Comparison of ENCODE assay signal across 9 mouse cellular contexts in the genomic region with DNA sequence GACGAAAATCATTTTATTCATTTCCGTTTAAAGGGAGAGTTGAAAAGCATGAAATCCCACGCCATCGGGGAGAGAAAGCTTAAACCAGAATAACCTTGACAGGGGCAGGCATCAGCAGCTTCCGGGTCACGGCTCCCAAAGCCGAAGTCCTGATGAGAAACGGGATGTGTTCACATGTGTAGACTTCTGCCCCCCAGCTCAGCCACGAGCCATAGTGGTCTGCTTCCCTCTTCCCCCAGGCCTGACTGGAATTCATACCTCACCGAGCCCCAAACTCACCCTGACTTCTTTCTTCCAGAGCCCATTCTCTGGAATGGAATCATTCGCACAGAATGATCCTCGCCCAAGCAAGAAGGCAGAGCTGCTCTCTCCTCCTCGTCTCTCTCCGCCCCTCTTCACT.
DNase-seq lines count a peak whose midpoint lies in the region; ATAC-seq lines count a peak whose summit lies in the region.
"Had no signal": no experiment of that assay in that cellular context is flagged by ENCODE, and none has a peak within 500 bp of the region (broad histone marks: within the 10 kb centered on the region; RNA-seq: fewer than 3 reads in every experiment).

No protein-coding gene starts in this region.

- ATAC-seq in hindbrain, embryonic 11.5 days (ENCODE audit: low FRiP score): no peak
- no peak for ATAC-seq in liver, embryonic 15.5 days (ENCODE audit: insufficient read depth)

- H3K9ac ChIP-seq in hindbrain, embryonic 11.5 days (ENCODE audit: low read depth, low read length): no peak overlapping the region; the same call in 1 of the 2 replicates
- no peak overlapping the region for H3K9ac ChIP-seq in liver, embryonic 15.5 days

- H3K4me3 ChIP-seq in heart, embryonic 10.5 days: peak overlapping the region; percentile 49
- H3K4me3 ChIP-seq in embryonic facial prominence, embryonic 10.5 days: peak overlapping the region; percentile 51
- peak overlapping the region; percentile 9 for H3K4me3 ChIP-seq in hindbrain, embryonic 11.5 days (ENCODE audit: low read depth, low read length)
- no peak overlapping the region for H3K4me3 ChIP-seq in liver, embryonic 15.5 days (replicated peaks)

- intact Hi-C loops in left cerebral cortex, postnatal 36 days (cut with DNase I): loop anchor here (10.0 kb wide), 3 partner anchors 215 to 785 kb away; no protein-coding TSS in a partner anchor

- H3K27ac ChIP-seq in heart, embryonic 10.5 days: no peak overlapping the region
- H3K27ac ChIP-seq in embryonic facial prominence, embryonic 10.5 days (replicated peaks): no peak overlapping the region
- H3K27ac ChIP-seq in hindbrain, embryonic 11.5 days (ENCODE audit: low read depth, low read length): no peak overlapping the region
- H3K27ac ChIP-seq in liver, embryonic 15.5 days (replicated peaks): no peak overlapping the region

- peak; percentile 71 for DNase-seq in heart, embryonic 10.5 days (ENCODE audit: low spot score)
- no peak for DNase-seq in heart, adult 8-10 months (ENCODE audit: low spot score)
- no peak for DNase-seq in embryonic facial prominence, embryonic 10.5 days (ENCODE audit: low spot score)
- DNase-seq in hindbrain, embryonic 11.5 days (ENCODE audit: low spot score): no peak
- no peak for DNase-seq in cerebellum, adult 9-10 months
- no peak for DNase-seq in left cerebral cortex, postnatal 36 days (ENCODE audit: low spot score in 2 of 2)
- DNase-seq in layer of hippocampus, postnatal 14 days (ENCODE audit: low spot score in 2 of 2): no peak
- DNase-seq: kidney, adult 11 months had no signal

- peak overlapping the region; percentile 45 for H3K4me2 ChIP-seq in hindbrain, embryonic 11.5 days (replicated peaks; ENCODE audit: low read depth, low read length)
- peak overlapping the region; percentile 39 for H3K4me2 ChIP-seq in liver, embryonic 15.5 days

- H3K36me3 ChIP-seq in heart, embryonic 10.5 days: no peaks in the 10 kb centered on the region
- no peaks in the 10 kb centered on the region for H3K36me3 ChIP-seq in embryonic facial prominence, embryonic 10.5 days (replicated peaks)
- H3K36me3 ChIP-seq in hindbrain, embryonic 11.5 days (ENCODE audit: control insufficient read depth, insufficient read depth, low read length): no peaks in the 10 kb centered on the region
- H3K36me3 ChIP-seq in liver, embryonic 15.5 days (replicated peaks): no peaks in the 10 kb centered on the region

- 27% methylated on average over 14 of the region's 14 CpGs for WGBS in heart, embryonic 10.5 days
- WGBS in embryonic facial prominence, embryonic 10.5 days: 14% methylated on average over 14 of the region's 14 CpGs
- WGBS in hindbrain, embryonic 11.5 days: 19% methylated on average over 14 of the region's 14 CpGs
- WGBS in liver, embryonic 15.5 days (ENCODE audit: insufficient replicate concordance): 30% methylated on average over 14 of the region's 14 CpGs

- H3K9me3 ChIP-seq in heart, embryonic 10.5 days: no peaks in the 10 kb centered on the region
- no peaks in the 10 kb centered on the region for H3K9me3 ChIP-seq in embryonic facial prominence, embryonic 10.5 days
- no peaks in the 10 kb centered on the region for H3K9me3 ChIP-seq in hindbrain, embryonic 11.5 days (ENCODE audit: control insufficient read depth, low read length)
- no peaks in the 10 kb centered on the region for H3K9me3 ChIP-seq in liver, embryonic 15.5 days (replicated peaks)

- peaks cover 6% of the 10 kb centered on the region for H3K4me1 ChIP-seq in heart, embryonic 10.5 days
- peaks cover 15% of the 10 kb centered on the region for H3K4me1 ChIP-seq in embryonic facial prominence, embryonic 10.5 days
- H3K4me1 ChIP-seq in hindbrain, embryonic 11.5 days (replicated peaks; ENCODE audit: control insufficient read depth, insufficient read depth, low read length): peaks cover 3% of the 10 kb centered on the region; the same call in 1 of the 2 replicates
- no peaks in the 10 kb centered on the region for H3K4me1 ChIP-seq in liver, embryonic 15.5 days (replicated peaks)

- peaks cover 4% of the 10 kb centered on the region for H3K27me3 ChIP-seq in heart, embryonic 10.5 days (ENCODE audit: insufficient read depth, poor library complexity, severe bottlenecking)
- peaks cover 26% of the 10 kb centered on the region for H3K27me3 ChIP-seq in embryonic facial prominence, embryonic 10.5 days (replicated peaks; ENCODE audit: low read depth, poor library complexity, severe bottlenecking)
- no peaks in the 10 kb centered on the region for H3K27me3 ChIP-seq in hindbrain, embryonic 11.5 days (ENCODE audit: control insufficient read depth, insufficient read depth, low read length)
- H3K27me3 ChIP-seq in liver, embryonic 15.5 days: no peaks in the 10 kb centered on the region
